Mouse (Mus musculus) ES-E14 (cell line): ENCODE measurements at regions not wholly inside any gene's neighbourhood (a gene's known extent, or its start where the extent isn't known, plus 50 kb on each side); places are given as distances from the start of the nearest gene placed in this dataset.

Experiments used
- DNase-seq: peaks from one replicate; pipeline ENCODE4 v3.0.0-alpha.2; 2013; ENCODE audit warnings: low read depth, low spot score
- H3K27ac ChIP-seq: 2 replicates; pipeline ENCODE4 v1.5.1; 2012; ENCODE audit warnings: low read depth, mild to moderate bottlenecking, low read length, moderate library complexity, mixed read lengths; ENCODE audit not compliant: poor library complexity, insufficient read depth, severe bottlenecking
- H3K36me3 ChIP-seq: 2 replicates; pipeline ENCODE4 v1.6.1; 2012; ENCODE audit warnings: mild to moderate bottlenecking, low read length, moderate library complexity, mixed read lengths; ENCODE audit not compliant: control insufficient read depth, poor library complexity, insufficient read depth, severe bottlenecking
- H3K4me1 ChIP-seq, 2 experiments: fragments of 150-350 bp in 1 of 2; sonication (generic) in 1 of 2; 2 replicates each; pipeline ENCODE4 v1.6.1; 2012; ENCODE audit warnings: low read length in 2 of 2, mild to moderate bottlenecking in 1 of 2, mixed read lengths in 1 of 2; ENCODE audit not compliant: control insufficient read depth in 2 of 2, insufficient read depth in 2 of 2, poor library complexity in 1 of 2
- H3K4me3 ChIP-seq, 2 experiments: fragments of 150-350 bp in 1 of 2; sonication (generic) in 1 of 2; 2 replicates each; pipeline ENCODE4 v1.5.1; 2012; ENCODE audit warnings: low read length in 2 of 2, low read depth in 1 of 2, mild to moderate bottlenecking in 1 of 2, mixed read lengths in 1 of 2; ENCODE audit not compliant: insufficient read depth in 1 of 2, poor library complexity in 1 of 2, severe bottlenecking in 1 of 2
- H3K9ac ChIP-seq: 2 replicates; pipeline ENCODE4 v1.6.1; 2012; ENCODE audit warnings: low read depth, mild to moderate bottlenecking, low read length, mixed read lengths; ENCODE audit not compliant: poor library complexity, insufficient read depth, severe bottlenecking
- H3K9me3 ChIP-seq: fragments of 150-350 bp; sonication (generic); 2 replicates; pipeline ENCODE4 v1.6.1; 2012; ENCODE audit warnings: low read depth, mild to moderate bottlenecking, low read length; ENCODE audit not compliant: control insufficient read depth, insufficient read depth
- CHD2 ChIP-seq: IDR thresholded peaks from 2 replicates; pipeline ENCODE4 v1.6.1; 2014; ENCODE audit warnings: mild to moderate bottlenecking, low read depth, low read length, inconsistent platforms
- HCFC1 ChIP-seq: IDR thresholded peaks from 2 replicates; pipeline ENCODE4 v1.6.1; 2012; ENCODE audit warnings: low read length, inconsistent platforms, borderline replicate concordance; ENCODE audit not compliant: insufficient read depth
- MAFK ChIP-seq: IDR thresholded peaks from 2 replicates; pipeline ENCODE4 v1.6.1; 2014; ENCODE audit warnings: mild to moderate bottlenecking, low read depth, low read length, inconsistent platforms; ENCODE audit not compliant: insufficient read depth
- ZC3H11A ChIP-seq: IDR thresholded peaks from 2 replicates; pipeline ENCODE4 v1.6.1; 2012; ENCODE audit warnings: low read depth, mild to moderate bottlenecking, inconsistent platforms, low read length, borderline replicate concordance
- ZNF384 ChIP-seq: IDR thresholded peaks from 2 replicates; pipeline ENCODE4 v1.6.1; 2012; ENCODE audit warnings: low read depth, low read length, inconsistent platforms
- in situ Hi-C, 2 experiments: fragments of 600-800 bp; cut with MboI; formaldehyde crosslinking; loops; one replicate each; pipeline ENCODE4 v1.15.1; 2025; ENCODE audit warnings: low sequenced_read_pairs in 2 of 2, inconsistent platforms in 1 of 2; ENCODE audit not compliant: unreplicated experiment in 2 of 2

- no peak for DNase-seq
- Histone ChIP-seq H3K27ac (no peak overlapping the region), H3K4me3 (no peak overlapping the region), H3K9me3 (no peaks in the 10 kb centered on the region), H3K9ac (no peak overlapping the region), H3K4me1 (no peaks in the 10 kb centered on the region), H3K36me3 (no peaks in the 10 kb centered on the region)
- in situ Hi-C loops = no loop called here
- TF ChIP-seq CHD2 (no peak), ZC3H11A (no peak), HCFC1 (no peak), MAFK (no peak), ZNF384 (no peak)
Measured at GRCm38 (mm10) chr10:16438414-16438813, 1284.6 kb upstream of the Cited2 start.

DNA sequence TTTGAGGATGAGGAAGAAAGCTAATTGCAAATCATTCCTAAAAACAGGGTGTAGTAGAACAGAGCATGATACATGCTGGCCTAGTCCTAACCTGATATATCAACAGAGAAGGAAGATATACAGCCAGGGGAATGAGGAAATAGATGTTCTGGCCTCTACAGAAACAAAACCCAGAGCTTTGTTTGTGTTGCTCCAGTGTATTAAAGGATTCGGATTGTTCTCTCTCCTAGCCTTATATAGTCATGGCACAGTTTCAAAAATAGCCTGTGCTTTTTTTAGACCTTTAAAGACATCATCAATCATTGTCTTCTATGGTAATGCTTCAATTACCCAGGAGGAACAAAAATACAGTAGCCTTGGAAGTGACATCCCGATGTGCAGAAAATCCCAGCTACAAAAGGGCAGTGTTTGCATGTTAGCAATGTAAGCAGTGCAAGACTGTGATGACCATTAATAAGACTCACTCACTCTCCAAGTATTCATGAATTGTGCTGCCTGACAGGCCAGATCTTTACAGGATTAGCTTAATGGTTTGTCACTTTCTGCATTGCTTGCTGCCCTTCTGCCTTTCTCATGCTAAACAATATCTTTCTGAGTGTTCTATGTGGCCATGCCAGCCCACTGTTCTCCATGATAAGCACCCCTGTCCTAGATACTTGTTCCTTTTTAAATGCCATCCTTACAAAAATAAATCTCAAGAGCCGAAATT lies 1281.9 kb upstream of the Cited2 start:
- in situ Hi-C loops = no loop called here
- Histone ChIP-seq H3K4me1 (no peaks in the 10 kb centered on the region), H3K36me3 (no peaks in the 10 kb centered on the region), H3K4me3 (no peak overlapping the region), H3K9ac (no peak overlapping the region), H3K27ac (no peak overlapping the region), H3K9me3 (no peaks in the 10 kb centered on the region)
- TF ChIP-seq HCFC1 = no peak
- no peak for TF ChIP-seq ZC3H11A
- no peak for TF ChIP-seq CHD2
- no peak for TF ChIP-seq MAFK
- TF ChIP-seq ZNF384 = no peak
- no peak for DNase-seq

- Histone ChIP-seq H3K9me3 (no peaks in the 10 kb centered on the region), H3K27ac (no peak overlapping the region), H3K4me1 (no peaks in the 10 kb centered on the region), H3K4me3 (no peak overlapping the region), H3K9ac (no peak overlapping the region), H3K36me3 (no peaks in the 10 kb centered on the region)
- in situ Hi-C loops = no loop called here
- TF ChIP-seq CHD2 (no peak), MAFK (no peak), HCFC1 (no peak), ZC3H11A (no peak), ZNF384 (no peak)
- no peak for DNase-seq
Measured at GRCm38 (mm10) chr10:16441661-16442072, 1281.4 kb upstream of the Cited2 start.

DNA sequence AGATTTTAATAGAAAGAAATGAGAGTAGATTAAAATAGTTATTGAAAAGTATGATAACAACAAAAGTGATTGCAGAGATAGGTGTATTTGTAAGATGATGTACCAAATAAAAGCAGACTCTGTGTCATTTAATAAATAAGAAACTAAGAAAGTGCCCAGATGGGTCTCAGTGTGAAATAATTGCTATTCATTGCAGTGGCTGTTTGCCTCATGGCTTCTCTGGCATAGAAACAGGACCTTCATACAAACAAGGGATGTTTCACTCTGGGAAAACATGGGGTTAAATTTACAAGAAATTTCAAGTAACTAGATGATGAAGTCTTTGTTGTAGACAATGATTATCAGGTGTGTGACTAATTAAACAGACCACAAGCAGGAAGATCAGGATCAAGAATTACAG lies 1279.1 kb upstream of the Cited2 start:
- H3K4me1 ChIP-seq = no peaks in the 10 kb centered on the region
- in situ Hi-C loops = no loop called here
- H3K9ac ChIP-seq = no peak overlapping the region
- H3K9me3 ChIP-seq = no peaks in the 10 kb centered on the region
- DNase-seq = no peak
- no peak overlapping the region for H3K27ac ChIP-seq
- H3K36me3 ChIP-seq = no peaks in the 10 kb centered on the region
- TF ChIP-seq ZNF384 = no peak
- no peak for TF ChIP-seq CHD2
- TF ChIP-seq HCFC1 = no peak
- no peak for TF ChIP-seq MAFK
- no peak overlapping the region for H3K4me3 ChIP-seq

GRCm38 (mm10) chr10:16467935-16468334 lies 1255.1 kb upstream of the Cited2 start:
- Histone ChIP-seq H3K36me3 (no peaks in the 10 kb centered on the region), H3K9ac (no peak overlapping the region), H3K27ac (no peak overlapping the region), H3K9me3 (no peaks in the 10 kb centered on the region), H3K4me3 (no peak overlapping the region), H3K4me1 (no peaks in the 10 kb centered on the region)
- TF ChIP-seq HCFC1 = no peak
- TF ChIP-seq MAFK = no peak
- no peak for TF ChIP-seq ZNF384
- TF ChIP-seq CHD2 = no peak
- TF ChIP-seq ZC3H11A = no peak
- no peak for DNase-seq
- in situ Hi-C loops = no loop called here
